Mouse (Mus musculus) MEL (cell line): ENCODE results near the gene Enthd1. TPM values are rescaled to one million over a fixed set of nuclear protein-coding genes. Genes with fewer than 3 reads are reported as not detected.
A peak's percentile ranks its signal among the peaks of the same experiment; 100 is the strongest.

Source experiments
- DNase-seq: peaks from one replicate; pipeline ENCODE4 v3.0.0; 2011; ENCODE audit warnings: low read depth, low spot score
- H3K27ac ChIP-seq: 2 replicates; pipeline ENCODE4 v1.5.1; 2012; ENCODE audit warnings: low read depth, mild to moderate bottlenecking, control low read depth, low read length, moderate library complexity; ENCODE audit not compliant: control insufficient read depth
- H3K27me3 ChIP-seq, 2 experiments: fragments of 150-350 bp in 1 of 2; sonication (generic) in 1 of 2; 2 replicates each; pipeline ENCODE4 v1.6.1; 2012; ENCODE audit warnings: low read length in 2 of 2, mild to moderate bottlenecking in 2 of 2, improper control_type of control experiment in 1 of 2, moderate library complexity in 1 of 2; ENCODE audit not compliant: insufficient read depth in 2 of 2, control insufficient read depth in 1 of 2
- H3K36me3 ChIP-seq, 2 experiments: 2 replicates each; pipeline ENCODE4 v1.6.1; 2012 to 2014; ENCODE audit warnings: low read length in 2 of 2, improper control_type of control experiment in 1 of 2, inconsistent platforms in 1 of 2, mild to moderate bottlenecking in 1 of 2; ENCODE audit not compliant: insufficient read depth in 2 of 2, control insufficient read depth in 1 of 2
- H3K4me1 ChIP-seq, 2 experiments: fragments of 150-350 bp in 1 of 2; sonication (generic) in 1 of 2; 2 replicates each; pipeline ENCODE4 v1.6.1; 2012; ENCODE audit warnings: low read length in 2 of 2, improper control_type of control experiment in 1 of 2, mild to moderate bottlenecking in 1 of 2; ENCODE audit not compliant: insufficient read depth in 2 of 2, control insufficient read depth in 1 of 2
- H3K4me3 ChIP-seq, 2 experiments: fragments of 150-350 bp in 1 of 2; sonication (generic) in 1 of 2; 2 replicates each; pipeline ENCODE4 v1.5.1; 2012; ENCODE audit warnings: low read depth in 2 of 2, low read length in 2 of 2, mild to moderate bottlenecking in 2 of 2, moderate library complexity in 2 of 2, control low read depth in 1 of 2, improper control_type of control experiment in 1 of 2; ENCODE audit not compliant: control insufficient read depth in 1 of 2, insufficient read depth in 1 of 2
- H3K79me2 ChIP-seq: 2 replicates; pipeline ENCODE4 v1.6.1; 2012; ENCODE audit warnings: mild to moderate bottlenecking, low read length, moderate library complexity; ENCODE audit not compliant: control insufficient read depth, poor library complexity, insufficient read depth
- H3K9ac ChIP-seq: 2 replicates; pipeline ENCODE4 v1.6.1; 2012; ENCODE audit warnings: low read depth, mild to moderate bottlenecking, control low read depth, low read length, moderate library complexity; ENCODE audit not compliant: control insufficient read depth, poor library complexity, severe bottlenecking
- H3K9me3 ChIP-seq: fragments of 150-350 bp; sonication (generic); replicated peaks from 2 replicates; pipeline ENCODE4 v1.6.1; 2012; ENCODE audit warnings: mild to moderate bottlenecking, low read length, improper control_type of control experiment, moderate library complexity; ENCODE audit not compliant: insufficient read depth
- BHLHE40 ChIP-seq: IDR thresholded peaks from 2 replicates; pipeline ENCODE4 v1.6.1; 2012; ENCODE audit warnings: low read depth, mild to moderate bottlenecking, inconsistent platforms, low read length, improper control_type of control experiment, borderline replicate concordance
- CHD1 ChIP-seq: IDR thresholded peaks from 2 replicates; pipeline ENCODE4 v1.6.1; 2012; ENCODE audit warnings: low read depth, mild to moderate bottlenecking, inconsistent platforms, low read length, improper control_type of control experiment
- CHD2 ChIP-seq: IDR thresholded peaks from 2 replicates; pipeline ENCODE4 v1.6.1; 2011; ENCODE audit warnings: low read length, improper control_type of control experiment
- E2F4 ChIP-seq: IDR thresholded peaks from 2 replicates; pipeline ENCODE4 v1.6.1; 2011; ENCODE audit warnings: low read depth, low read length, improper control_type of control experiment, borderline replicate concordance
- EP300 ChIP-seq, 2 experiments: IDR thresholded peaks; 2 replicates each; pipeline ENCODE4 v1.6.1; 2011; ENCODE audit warnings: improper control_type of control experiment in 2 of 2, low read length in 2 of 2, low read depth in 1 of 2, mild to moderate bottlenecking in 1 of 2
- ETS1 ChIP-seq: IDR thresholded peaks from 2 replicates; pipeline ENCODE4 v1.6.1; 2012; ENCODE audit warnings: low read depth, mild to moderate bottlenecking, inconsistent platforms, low read length, improper control_type of control experiment, moderate library complexity
- GABPA ChIP-seq: IDR thresholded peaks from 2 replicates; pipeline ENCODE4 v1.6.1; 2012; ENCODE audit warnings: low read depth, mild to moderate bottlenecking, inconsistent platforms, low read length, improper control_type of control experiment, moderate library complexity
- GATA1 ChIP-seq: IDR thresholded peaks from 2 replicates; pipeline ENCODE4 v1.6.1; 2011; ENCODE audit warnings: low read depth, low read length, improper control_type of control experiment
- HCFC1 ChIP-seq: IDR thresholded peaks from 2 replicates; pipeline ENCODE4 v1.6.1; 2012; ENCODE audit warnings: low read depth, mild to moderate bottlenecking, inconsistent platforms, low read length, improper control_type of control experiment, moderate library complexity
- KAT2A ChIP-seq: conservative IDR thresholded peaks from 2 replicates; pipeline ENCODE4 v1.6.1; 2012; ENCODE audit warnings: low read depth, low read length, improper control_type of control experiment, inconsistent platforms
- MAX ChIP-seq: IDR thresholded peaks from 2 replicates; pipeline ENCODE4 v1.6.1; 2011; ENCODE audit warnings: low read length, improper control_type of control experiment
- MAZ ChIP-seq: IDR thresholded peaks from 2 replicates; pipeline ENCODE4 v1.6.1; 2012; ENCODE audit warnings: low read depth, mild to moderate bottlenecking, inconsistent platforms, low read length, improper control_type of control experiment
- MEF2A ChIP-seq: IDR thresholded peaks from 2 replicates; pipeline ENCODE4 v1.6.1; 2014; ENCODE audit warnings: low read depth, mild to moderate bottlenecking, inconsistent platforms, low read length, improper control_type of control experiment; ENCODE audit not compliant: poor library complexity, insufficient replicate concordance, severe bottlenecking; ENCODE audit errors: extremely low read depth
- MXI1 ChIP-seq: IDR thresholded peaks from 2 replicates; pipeline ENCODE4 v1.6.1; 2011; ENCODE audit warnings: mild to moderate bottlenecking, low read depth, low read length, improper control_type of control experiment
- MYC ChIP-seq: IDR thresholded peaks from 2 replicates; pipeline ENCODE4 v1.6.1; 2011; ENCODE audit warnings: low read depth, mild to moderate bottlenecking, low read length, improper control_type of control experiment, moderate library complexity
- NELFE ChIP-seq: IDR thresholded peaks from 2 replicates; pipeline ENCODE4 v1.6.1; 2011; ENCODE audit warnings: low read depth, low read length, improper control_type of control experiment
- NRF1 ChIP-seq: IDR thresholded peaks from 2 replicates; pipeline ENCODE4 v1.6.1; 2014; ENCODE audit warnings: low read depth, mild to moderate bottlenecking, inconsistent platforms, low read length, improper control_type of control experiment, moderate library complexity; ENCODE audit not compliant: poor library complexity, insufficient read depth, severe bottlenecking
- POLR2A ChIP-seq, 2 experiments: IDR thresholded peaks; 2 replicates each; pipeline ENCODE4 v1.6.1; 2011 to 2012; ENCODE audit warnings: low read length in 2 of 2, mild to moderate bottlenecking in 2 of 2, control low read depth in 1 of 2, improper control_type of control experiment in 1 of 2, low read depth in 1 of 2, moderate library complexity in 1 of 2; ENCODE audit not compliant: control insufficient read depth in 1 of 2, insufficient read depth in 1 of 2, poor library complexity in 1 of 2
- POLR2AphosphoS2 ChIP-seq: IDR thresholded peaks from 2 replicates; pipeline ENCODE4 v1.6.1; 2011; ENCODE audit warnings: low read length, improper control_type of control experiment
- POLR2AphosphoS5 ChIP-seq: IDR thresholded peaks from 2 replicates; pipeline ENCODE4 v1.6.1; 2012; ENCODE audit warnings: low read depth, borderline replicate concordance, mild to moderate bottlenecking, inconsistent platforms, low read length, moderate library complexity, mixed read lengths
- RCOR1 ChIP-seq: IDR thresholded peaks from 2 replicates; pipeline ENCODE4 v1.6.1; 2012; ENCODE audit warnings: low read depth, mild to moderate bottlenecking, inconsistent platforms, low read length, improper control_type of control experiment
- SIN3A ChIP-seq: IDR thresholded peaks from 2 replicates; pipeline ENCODE4 v1.6.1; 2012; ENCODE audit warnings: low read length, improper control_type of control experiment, inconsistent platforms
- TAL1 ChIP-seq: IDR thresholded peaks from 2 replicates; pipeline ENCODE4 v1.6.1; 2012; ENCODE audit warnings: mild to moderate bottlenecking, inconsistent platforms, low read length, moderate library complexity, mixed read lengths
- TCF12 ChIP-seq: IDR thresholded peaks from 2 replicates; pipeline ENCODE4 v1.6.1; 2014; ENCODE audit warnings: low read depth, mild to moderate bottlenecking, inconsistent platforms, low read length, improper control_type of control experiment, moderate library complexity
- USF1 ChIP-seq: IDR thresholded peaks from 2 replicates; pipeline ENCODE4 v1.6.1; 2014; ENCODE audit warnings: low read depth, mild to moderate bottlenecking, inconsistent platforms, low read length, improper control_type of control experiment, moderate library complexity
- USF2 ChIP-seq, 2 experiments: IDR thresholded peaks; 2 replicates each; pipeline ENCODE4 v1.6.1; 2011 to 2012; ENCODE audit warnings: improper control_type of control experiment in 2 of 2, low read length in 2 of 2, borderline replicate concordance in 1 of 2, inconsistent platforms in 1 of 2, low read depth in 1 of 2, mild to moderate bottlenecking in 1 of 2; ENCODE audit not compliant: insufficient read depth in 1 of 2
- ZC3H11A ChIP-seq: IDR thresholded peaks from 2 replicates; pipeline ENCODE4 v1.6.1; 2012; ENCODE audit warnings: low read depth, mild to moderate bottlenecking, inconsistent platforms, low read length, improper control_type of control experiment
- ZMIZ1 ChIP-seq: IDR thresholded peaks from 2 replicates; pipeline ENCODE4 v1.6.1; 2012; ENCODE audit warnings: low read depth, mild to moderate bottlenecking, inconsistent platforms, low read length, improper control_type of control experiment, moderate library complexity
- polyA plus RNA-seq, 2 experiments: library from polyadenylated mRNA; stranded (reverse) in 1 of 2; unstranded in 1 of 2; fragments of >175 nt in 1 of 2; fragments of >200 nt in 1 of 2; gene quantifications; 2 replicates each; pipeline versions ENCODE4 v1.2.1 to v1.2.4; 2012; ENCODE audit warnings: low replicate concordance in 2 of 2, low read depth in 1 of 2; ENCODE audit not compliant: insufficient read length in 2 of 2, insufficient read depth in 1 of 2, missing spikeins in 1 of 2
- total RNA-seq: library from RNA; depleted of rRNA; stranded (reverse); fragments of 300-350 nt; gene quantifications from 2 replicates; pipeline ENCODE4 v1.2.3, GENCODE M21; 2012

The Enthd1 gene
- total and polyA plus RNA-seq, 3 experiments: not detected

- TF ChIP-seq BHLHE40: no peak
- TF ChIP-seq MAZ: no peak
- no peak for TF ChIP-seq ZMIZ1
- no peak for TF ChIP-seq E2F4
- TF ChIP-seq NELFE: no peak
- TF ChIP-seq POLR2A (IDR thresholded peaks at IDR 0.05; ENCODE audit: control insufficient read depth in 1 of 2, insufficient read depth in 1 of 2, low read depth in 1 of 2, low read length in 2 of 2, poor library complexity in 1 of 2): no peak
- TF ChIP-seq, all 39 proteins: peak for 0
- Histone ChIP-seq H3K4me1 (peaks cover 0 to 16% of the 10 kb centered on the region in 2 experiments; a peak in 3 of 4 replicates), H3K36me3 (peaks cover 0 to 12% of the 10 kb centered on the region in 2 experiments; a peak in 2 of 4 replicates), H3K79me2 (no peaks in the 10 kb centered on the region; the same call in 1 of the 2 replicates), H3K27me3 (no peaks in the 10 kb centered on the region; a peak in 1 of 4 replicates), H3K4me3 (no peak overlapping the region), H3K9ac (no peak overlapping the region), H3K9me3 (no peaks in the 10 kb centered on the region), H3K27ac (no peak overlapping the region)
- DNase-seq: no peak
Observed at GRCm38 (mm10) chr15:80519931-80520330, 45.0 kb downstream of the Enthd1 start.

GRCm38 (mm10) chr15:80518567-80519223, 46.3 kb downstream of the Enthd1 start:
- H3K9ac ChIP-seq: peak overlapping the region; percentile 36
- H3K36me3 ChIP-seq: peaks cover 0 to 12% of the 10 kb centered on the region in 2 experiments; a peak in 2 of 4 replicates
- H3K9me3 ChIP-seq: no peaks in the 10 kb centered on the region
- no peaks in the 10 kb centered on the region; the same call in 1 of the 2 replicates for H3K79me2 ChIP-seq
- H3K4me3 ChIP-seq: peak overlapping the region in 1 of 2 experiments; percentile 13; a peak in 1 of 4 replicates
- H3K4me1 ChIP-seq: peaks cover 0 to 16% of the 10 kb centered on the region in 2 experiments; a peak in 3 of 4 replicates
- H3K27ac ChIP-seq: peak overlapping the region; percentile 34
- peaks cover 0 to 1% of the 10 kb centered on the region in 2 experiments; a peak in 3 of 4 replicates for H3K27me3 ChIP-seq
- peak; percentile 63 for DNase-seq
- TF ChIP-seq POLR2AphosphoS5 (no peak), HCFC1 (no peak), ZMIZ1 (no peak), CHD1 (no peak), E2F4 (no peak), CHD2 (no peak), USF2 (IDR thresholded peaks at IDR 0.05; ENCODE audit: borderline replicate concordance in 1 of 2, insufficient read depth in 1 of 2, low read depth in 1 of 2, low read length in 2 of 2) (no peak), MAZ (no peak; the same call in 1 of the 2 replicates), POLR2AphosphoS2 (no peak), MXI1 (no peak), USF1 (no peak), TAL1 (no peak; the same call in 1 of the 2 replicates), NRF1 (no peak), KAT2A (no peak), RCOR1 (peak; percentile 15; the same call in 1 of the 2 replicates), GABPA (no peak), MAX (peak; percentile 80), ETS1 (no peak), EP300 (IDR thresholded peaks at IDR 0.05; ENCODE audit: low read depth in 1 of 2, low read length in 2 of 2) (0 out of 4 replicates have a peak, but pooled peaks of 1 of the 2 experiments have one; percentile 3), MYC (peak; percentile 90), NELFE (no peak), GATA1 (peak; percentile 36), ZC3H11A (no peak), BHLHE40 (no peak), TCF12 (peak; percentile 69; the same call in 1 of the 2 replicates), SIN3A (no peak; the same call in 1 of the 2 replicates), MEF2A (no peak)
